Mouse (Mus musculus): ENCODE measurements around the gene Bbs9. TPM values are rescaled to one million over a fixed set of nuclear protein-coding genes. Genes with fewer than 3 reads are reported as not detected.

Bbs9 gene
- total and polyA plus RNA-seq, 3 experiments = 6.9 to 9.1 (median 7.8) TPM

GRCm38 (mm10) chr9:22935645-22936044, 460.1 kb downstream of the Bbs9 start:
- Histone ChIP-seq H3K27ac (ENCODE audit: insufficient read depth, low read depth) (no peak overlapping the region), H3K4me2 (ENCODE audit: insufficient read depth, low read depth, poor library complexity, severe bottlenecking) (no peak overlapping the region), H3K79me2 (replicated peaks; ENCODE audit: control insufficient read depth, extremely low read depth, insufficient read depth, poor library complexity, severe bottlenecking) (no peaks in the 10 kb centered on the region), H3K9me3 (replicated peaks; ENCODE audit: low read length) (no peaks in the 10 kb centered on the region), H3K4me3 (replicated peaks in 1 of 3; ENCODE audit: low read depth in 2 of 3, low read length in 2 of 3, poor library complexity in 1 of 3) (no peak overlapping the region), H3K4me1 (ENCODE audit: control insufficient read depth in 1 of 2, insufficient read depth in 2 of 2) (no peaks in the 10 kb centered on the region), H3K36me3 (replicated peaks in 1 of 2; ENCODE audit: control insufficient read depth in 1 of 2, insufficient read depth in 1 of 2, low read length in 1 of 2) (no peaks in the 10 kb centered on the region), H3K9ac (ENCODE audit: insufficient read depth, low read depth) (no peak overlapping the region), H3K27me3 (replicated peaks) (no peaks in the 10 kb centered on the region)
- TF ChIP-seq POLR2A (IDR thresholded peaks at IDR 0.05; ENCODE audit: low read depth, low read length) (no peak), NELFE (IDR thresholded peaks at IDR 0.05; ENCODE audit: low read depth, low read length) (no peak), UBTF (IDR thresholded peaks at IDR 0.05; ENCODE audit: low read depth, low read length) (no peak), MXI1 (IDR thresholded peaks at IDR 0.05; ENCODE audit: low read depth, low read length) (no peak), ETS1 (conservative IDR thresholded peaks at IDR 0.05; ENCODE audit: low read depth, low read length) (no peak), JUN (IDR thresholded peaks at IDR 0.05; ENCODE audit: insufficient read depth, low read depth, low read length) (no peak), JUND (conservative IDR thresholded peaks at IDR 0.05; ENCODE audit: low read depth, low read length) (no peak), ZKSCAN1 (IDR thresholded peaks at IDR 0.05; ENCODE audit: borderline replicate concordance, low read depth, low read length) (no peak), CTCF (conservative IDR thresholded peaks at IDR 0.05 in 1 of 2, IDR thresholded peaks at IDR 0.05 in 1 of 2; ENCODE audit: low read depth in 2 of 2, low read length in 2 of 2) (no peak), TBP (conservative IDR thresholded peaks at IDR 0.05; ENCODE audit: low read depth, low read length) (no peak), MEF2A (IDR thresholded peaks at IDR 0.05; ENCODE audit: borderline replicate concordance, low read depth, low read length) (no peak), POLR2AphosphoS2 (IDR thresholded peaks at IDR 0.05; ENCODE audit: low read depth, low read length) (no peak), BHLHE40 (IDR thresholded peaks at IDR 0.05; ENCODE audit: low read depth, low read length) (no peak), ZMIZ1 (IDR thresholded peaks at IDR 0.05; ENCODE audit: low read depth, low read length) (no peak), IRF4 (IDR thresholded peaks at IDR 0.05; ENCODE audit: low read depth, low read length) (no peak), MAZ (IDR thresholded peaks at IDR 0.05; ENCODE audit: low read depth, low read length) (no peak), NRF1 (IDR thresholded peaks at IDR 0.05; ENCODE audit: low read depth, low read length) (no peak), ELF1 (IDR thresholded peaks at IDR 0.05; ENCODE audit: low read depth, low read length) (no peak), EP300 (IDR thresholded peaks at IDR 0.05; ENCODE audit: low read length) (no peak), ZC3H11A (IDR thresholded peaks at IDR 0.05; ENCODE audit: low read depth, low read length) (no peak)
- in situ Hi-C loops (cut with MboI; ENCODE audit: low pct_ligation_motif_present, low pct_unique_long_range_greater_than_20kb, low sequenced_read_pairs) (no loop called here), dilution Hi-C loops (cut with MboI; ENCODE audit: extremely low pct_ligation_motif_present, extremely low pct_unique_long_range_greater_than_20kb, low sequenced_read_pairs) (no loop called here)
- DNase-seq (ENCODE audit: extremely low read depth) = no peak

Other genes with a start within 250 kb of the Bbs9 start
- gene Zfp599, start 215.8 kb upstream of the Bbs9 start, total RNA-seq (2012; rRNA removed) = 2.2 and 2.9 TPM in 2 replicates
- gene Zfp599, start 215.8 kb upstream of the Bbs9 start, total RNA-seq (2014; rRNA removed) = 2.3 and 2.4 TPM in 2 replicates
- gene Zfp599, start 215.8 kb upstream of the Bbs9 start, polyA plus RNA-seq (2012; ENCODE audit: insufficient read length, low read depth) = 1.7 and 2.1 TPM in 2 replicates
- gene Zfp810, start 168.1 kb upstream of the Bbs9 start, total RNA-seq (2012; rRNA removed) = 7.1 and 7.2 TPM in 2 replicates
- 7.5 and 9.7 TPM in 2 replicates for gene Zfp810, start 168.1 kb upstream of the Bbs9 start, total RNA-seq (2014; rRNA removed)
- gene Zfp810, start 168.1 kb upstream of the Bbs9 start, polyA plus RNA-seq (2012; ENCODE audit: insufficient read length, low read depth) = 4.0 and 4.3 TPM in 2 replicates
- 12.2 and 14.6 TPM in 2 replicates for gene Anln, start 86.5 kb upstream of the Bbs9 start, total RNA-seq (2012; rRNA removed)
- 15.7 and 16.2 TPM in 2 replicates for gene Anln, start 86.5 kb upstream of the Bbs9 start, total RNA-seq (2014; rRNA removed)
- 12.3 and 14.9 TPM in 2 replicates for gene Anln, start 86.5 kb upstream of the Bbs9 start, polyA plus RNA-seq (2012; ENCODE audit: insufficient read length, low read depth)
- gene 9530077C05Rik, start 64.2 kb upstream of the Bbs9 start, total RNA-seq (2012; rRNA removed) = 0.46 and 0.93 TPM in 2 replicates
- gene 9530077C05Rik, start 64.2 kb upstream of the Bbs9 start, total RNA-seq (2014; rRNA removed) = 0.71 and 0.78 TPM in 2 replicates
- gene 9530077C05Rik, start 64.2 kb upstream of the Bbs9 start, polyA plus RNA-seq (2012; ENCODE audit: insufficient read length, low read depth) = 0.27 and 1.4 TPM in 2 replicates
- not detected in 2 replicates for gene Gm17545, start 21.4 kb upstream of the Bbs9 start, total RNA-seq (2012; rRNA removed)
- gene Gm17545, start 21.4 kb upstream of the Bbs9 start, total RNA-seq (2014; rRNA removed) = not detected in 2 replicates
- gene Gm17545, start 21.4 kb upstream of the Bbs9 start, polyA plus RNA-seq (2012; ENCODE audit: insufficient read length, low read depth) = not detected in 2 replicates
- gene Rp9, start 6.0 kb upstream of the Bbs9 start, total RNA-seq (2012; rRNA removed) = 75.5 and 86.9 TPM in 2 replicates
- gene Rp9, start 6.0 kb upstream of the Bbs9 start, total RNA-seq (2014; rRNA removed) = 64.2 and 82.1 TPM in 2 replicates
- gene Rp9, start 6.0 kb upstream of the Bbs9 start, polyA plus RNA-seq (2012; ENCODE audit: insufficient read length, low read depth) = 75.9 and 85.0 TPM in 2 replicates